Mouse (Mus musculus) inflammation-experienced regulatory T-cells, adult 6 months (primary cell): ENCODE results near the gene Slc29a1. TPM values are rescaled to one million over a fixed set of nuclear protein-coding genes. Genes with fewer than 3 reads are reported as not detected.
A peak's percentile ranks its signal among the peaks of the same experiment; 100 is the strongest.

Source experiments
- ATAC-seq: one replicate; pipeline ENCODE4 v1.8.0; 2017
- polyA plus RNA-seq, 3 experiments: library from polyadenylated mRNA; unstranded; fragments of 100-300 nt; shearing (Covaris generic); gene quantifications; one replicate each; pipeline ENCODE4 v1.2.1; 2017

The Slc29a1 gene
- polyA plus RNA-seq, 3 experiments from 2014 or later, result 72.2 to 131 (median 109) TPM

DNA sequence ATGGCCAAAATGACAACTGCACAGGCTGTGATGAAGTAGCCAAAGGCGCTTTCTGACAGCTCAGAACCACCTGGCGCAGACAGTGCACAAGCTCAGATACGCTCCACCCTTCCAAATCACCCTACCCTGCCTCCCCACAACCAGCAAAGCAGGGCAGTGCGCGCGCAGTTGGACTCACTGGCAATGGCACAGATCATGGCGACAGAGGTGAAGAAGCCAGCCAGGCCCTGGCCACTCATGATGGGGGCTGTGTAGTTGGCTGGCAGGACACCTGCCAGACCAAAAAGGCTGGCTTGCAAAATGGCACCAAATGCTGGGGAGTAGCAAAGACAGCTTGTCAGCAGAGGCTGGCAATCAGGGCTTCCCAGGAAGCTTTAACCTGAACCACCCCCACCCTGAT, 10.2 kb downstream of the Slc29a1 start:
- no peak for ATAC-seq

DNA sequence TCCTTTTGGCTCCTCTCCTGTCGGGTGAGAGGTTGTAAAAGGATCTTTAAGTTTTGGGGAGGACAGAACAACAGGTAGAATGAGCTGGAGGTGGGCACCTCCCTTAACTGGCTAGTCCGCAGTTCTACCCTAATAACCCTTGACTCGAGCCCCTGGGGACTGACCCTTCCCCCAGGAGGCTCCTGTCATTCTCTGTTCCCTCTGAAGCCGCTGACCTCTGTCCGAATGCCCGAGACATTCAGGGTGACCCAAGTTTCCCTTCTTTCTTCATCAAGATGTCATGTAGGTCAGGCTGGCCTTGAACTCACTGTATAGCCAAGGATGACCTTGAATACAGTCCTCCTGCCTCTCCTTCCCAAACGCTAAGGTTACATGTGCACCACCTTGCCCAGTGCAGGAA, 11.0 kb downstream of the Slc29a1 start:
- ATAC-seq, result no peak

DNA sequence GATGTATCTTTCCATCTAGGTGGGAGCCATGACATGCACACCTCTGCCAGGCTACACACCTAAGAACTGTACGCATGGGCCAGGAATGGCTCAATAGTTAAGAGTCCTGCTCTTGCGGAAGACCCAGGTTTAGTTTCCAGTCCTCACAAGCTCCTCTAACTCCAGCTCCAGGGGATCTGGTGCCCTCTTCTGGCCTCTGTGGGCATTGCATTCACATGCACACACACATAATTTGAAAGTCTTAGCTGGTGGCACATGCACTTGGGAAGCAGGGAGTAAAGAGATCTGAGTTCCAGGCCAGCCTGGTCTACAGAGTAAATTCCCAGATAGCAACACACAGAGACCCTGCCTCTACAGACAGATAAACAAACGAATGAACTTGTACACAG, 13.0 kb downstream of the Slc29a1 start:
- ATAC-seq, result no peak

DNA sequence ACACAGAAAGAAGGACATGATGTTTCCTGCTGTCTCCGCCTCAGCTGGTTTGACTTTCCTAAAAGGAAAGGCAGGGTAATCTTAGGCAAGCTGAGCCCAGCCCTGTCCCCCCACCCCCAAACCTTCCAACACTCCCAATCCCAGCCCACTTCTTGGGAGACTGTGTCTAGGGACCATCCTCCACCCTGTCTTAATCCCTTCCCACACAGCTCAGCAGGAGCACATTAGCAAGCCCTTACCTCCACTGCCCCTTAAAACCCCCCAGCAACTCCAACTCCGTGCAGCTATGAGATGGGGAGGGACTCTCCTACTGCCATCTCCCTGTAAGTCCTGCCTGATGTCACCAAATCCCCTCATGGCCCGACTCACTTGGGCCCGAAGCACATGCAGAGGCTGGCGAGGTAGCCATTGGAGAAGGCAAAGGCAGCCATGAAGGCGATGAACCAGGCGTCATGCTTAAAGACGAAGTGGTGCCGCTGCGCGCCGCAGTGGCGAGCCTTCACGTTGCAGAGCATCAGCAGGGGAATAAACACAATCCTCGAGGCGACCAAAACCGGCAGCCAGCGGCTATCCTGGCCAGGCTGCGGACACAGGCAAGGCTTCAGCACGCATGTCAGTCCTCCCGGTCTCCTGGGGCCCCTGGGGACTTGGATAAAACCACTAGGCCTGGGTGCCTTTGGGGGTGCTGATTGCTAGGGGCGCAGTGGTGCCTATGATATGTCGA, 13.5 kb downstream of the Slc29a1 start:
- ATAC-seq, result no peak

GRCm38 (mm10) chr17:45584939-45585678, 14.3 kb downstream of the Slc29a1 start:
- no peak for ATAC-seq

DNA sequence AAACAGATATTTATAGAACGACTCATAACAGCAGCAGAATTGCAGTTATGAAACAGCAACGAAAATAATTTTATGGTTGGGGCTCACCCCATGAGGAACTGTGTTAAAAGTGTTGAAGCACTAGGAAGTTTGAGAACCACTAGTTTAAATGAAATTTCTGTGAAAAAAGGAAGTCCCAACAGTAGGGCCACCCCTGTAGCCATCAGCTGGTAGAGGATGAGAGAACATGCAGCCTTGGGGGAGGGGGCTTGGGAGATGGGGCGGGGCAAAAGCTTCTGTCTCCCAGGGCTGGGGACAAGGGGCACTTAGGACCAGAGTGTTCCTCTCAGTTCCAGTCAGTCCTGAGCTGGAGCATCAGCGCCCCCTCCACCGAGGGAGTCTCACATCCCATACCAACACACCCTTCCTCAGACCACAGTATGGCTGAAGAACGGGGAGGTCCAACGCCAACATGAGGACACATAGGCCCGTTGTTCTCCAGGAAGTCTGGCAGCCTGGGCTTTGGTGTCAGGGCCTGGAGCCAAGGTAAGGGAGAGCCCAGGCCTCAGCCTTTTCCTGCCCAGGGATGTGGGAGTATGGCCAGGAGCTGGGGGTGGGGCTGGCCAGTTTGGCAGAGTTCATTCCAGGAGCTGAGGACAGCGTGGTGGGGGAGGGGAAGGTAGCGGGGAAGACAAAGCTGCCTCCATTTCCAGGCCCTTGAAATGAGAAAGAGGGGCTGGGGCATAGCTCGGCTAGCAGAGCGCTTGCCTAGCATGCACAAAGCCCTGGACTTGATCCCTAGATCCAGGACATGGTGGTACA, 15.1 kb downstream of the Slc29a1 start:
- no peak for ATAC-seq

DNA sequence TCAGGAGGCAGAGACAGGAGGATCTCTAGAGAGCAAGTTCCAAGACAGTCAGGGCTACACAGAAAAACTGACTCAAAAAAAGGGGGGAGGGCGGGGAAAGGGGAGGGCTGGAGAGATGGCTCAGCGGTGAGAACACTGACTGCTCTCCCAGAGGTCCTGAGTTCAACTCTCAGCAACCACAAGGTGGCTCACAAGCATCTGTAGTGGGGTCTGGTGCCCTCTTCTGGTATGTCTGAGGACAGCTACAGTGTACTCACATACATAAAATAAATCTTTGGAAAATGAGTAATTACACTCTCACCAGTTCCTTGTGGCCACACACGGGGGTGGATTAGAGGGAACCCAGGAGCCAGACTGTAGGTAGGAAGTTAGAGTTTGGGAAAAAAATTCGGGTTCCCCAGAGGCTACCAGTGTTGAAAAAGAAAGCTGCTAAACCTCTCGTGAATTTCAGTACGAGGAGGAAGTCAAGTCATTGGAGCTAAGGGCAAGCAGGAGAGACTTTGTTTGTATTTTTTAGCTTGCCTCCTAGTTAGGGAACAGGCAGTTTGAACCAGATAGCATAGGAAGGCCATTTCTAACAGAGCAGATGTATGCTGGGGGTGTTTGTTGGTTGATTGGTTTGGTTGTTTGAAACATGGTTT, 16.6 kb downstream of the Slc29a1 start:
- no peak for ATAC-seq

DNA sequence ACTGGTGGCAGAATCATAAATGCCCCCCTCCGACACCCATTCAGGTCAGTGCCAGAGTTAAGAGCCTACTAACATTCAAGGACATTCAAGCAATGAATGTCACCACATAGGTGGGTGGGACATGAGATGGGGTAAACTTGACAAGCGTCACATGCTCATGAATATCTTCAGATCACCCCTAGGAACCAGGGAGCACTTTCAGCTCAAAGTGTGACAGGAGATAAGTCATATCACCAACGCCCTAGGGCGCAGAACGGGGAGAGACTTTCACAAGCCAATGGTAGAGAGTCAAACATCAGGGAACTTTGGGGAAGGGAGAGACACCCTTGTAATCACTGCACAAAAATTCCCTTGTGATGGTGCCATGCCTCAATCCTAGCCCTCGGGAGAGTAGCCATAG, 17.2 kb downstream of the Slc29a1 start:
- ATAC-seq, result no peak

DNA sequence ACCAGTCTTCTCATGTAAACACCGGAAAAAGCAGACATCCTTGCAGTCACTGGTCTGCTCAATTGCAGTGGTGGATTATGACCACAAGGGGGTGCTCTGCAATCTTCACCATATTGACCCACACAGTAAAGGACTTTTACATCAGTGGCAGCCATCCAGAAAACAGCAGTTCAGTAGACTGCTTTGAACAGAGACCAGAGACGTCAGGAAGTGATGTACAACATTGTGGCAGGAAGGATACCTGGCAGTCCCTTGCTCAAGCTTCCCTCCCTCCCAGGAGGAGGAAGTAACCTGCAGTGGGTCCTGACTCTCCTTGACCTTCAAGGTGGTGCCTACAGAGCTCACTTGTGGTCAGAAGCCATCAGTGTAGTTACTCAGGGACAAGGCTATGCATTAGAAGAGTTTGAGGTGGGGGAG, 17.8 kb downstream of the Slc29a1 start:
- peak; percentile 85 for ATAC-seq

- peak; percentile 10 for ATAC-seq
Measured at GRCm38 (mm10) chr17:45580958-45581477, 18.4 kb downstream of the Slc29a1 start.

DNA sequence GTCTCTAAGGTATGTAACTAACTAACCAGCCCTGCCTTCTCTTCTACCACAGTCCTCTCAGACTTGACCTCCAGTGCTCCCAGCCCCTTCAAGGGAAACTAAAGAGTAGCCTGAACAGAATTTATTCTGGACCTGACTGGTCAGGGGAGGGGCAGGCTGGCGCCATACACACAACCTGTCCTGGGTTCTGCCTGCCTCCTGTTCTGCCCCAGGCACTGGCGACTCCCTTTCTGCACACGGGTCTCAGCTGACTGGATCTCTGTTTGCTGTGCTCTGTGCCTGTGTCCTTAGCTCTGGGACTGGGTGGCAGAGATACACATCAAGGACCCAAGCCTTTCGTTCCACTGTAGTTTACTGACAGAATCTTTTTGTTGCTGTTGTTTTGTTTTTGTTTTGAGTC, 19.9 kb downstream of the Slc29a1 start:
- ATAC-seq, result no peak

GRCm38 (mm10) chr17:45578843-45579242, 20.6 kb downstream of the Slc29a1 start:
- ATAC-seq, result no peak

GRCm38 (mm10) chr17:45578242-45578641, 21.2 kb downstream of the Slc29a1 start:
- no peak for ATAC-seq

GRCm38 (mm10) chr17:45575123-45575897, 24.1 kb downstream of the Slc29a1 start:
- no peak for ATAC-seq

GRCm38 (mm10) chr17:45574129-45574761, 25.2 kb downstream of the Slc29a1 start:
- ATAC-seq, result peak; percentile 41

DNA sequence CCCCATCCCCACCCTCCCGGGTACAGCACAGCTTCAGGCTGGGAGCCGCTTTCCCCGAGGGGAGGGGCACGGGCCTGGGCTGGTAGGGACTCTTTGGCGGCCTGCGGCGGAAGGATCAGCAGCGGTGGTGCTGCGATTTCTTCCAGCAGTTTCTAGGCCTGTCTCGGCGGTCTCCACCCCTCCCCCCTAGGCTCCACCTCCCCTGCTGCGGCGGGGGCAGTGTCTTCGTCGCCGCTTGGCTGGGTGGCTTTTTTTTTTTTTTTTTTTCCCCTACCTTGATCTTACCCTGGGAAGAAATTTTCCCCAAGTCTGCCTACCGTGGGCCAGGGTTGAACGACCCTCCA, 25.7 kb downstream of the Slc29a1 start:
- peak; percentile 39 for ATAC-seq

DNA sequence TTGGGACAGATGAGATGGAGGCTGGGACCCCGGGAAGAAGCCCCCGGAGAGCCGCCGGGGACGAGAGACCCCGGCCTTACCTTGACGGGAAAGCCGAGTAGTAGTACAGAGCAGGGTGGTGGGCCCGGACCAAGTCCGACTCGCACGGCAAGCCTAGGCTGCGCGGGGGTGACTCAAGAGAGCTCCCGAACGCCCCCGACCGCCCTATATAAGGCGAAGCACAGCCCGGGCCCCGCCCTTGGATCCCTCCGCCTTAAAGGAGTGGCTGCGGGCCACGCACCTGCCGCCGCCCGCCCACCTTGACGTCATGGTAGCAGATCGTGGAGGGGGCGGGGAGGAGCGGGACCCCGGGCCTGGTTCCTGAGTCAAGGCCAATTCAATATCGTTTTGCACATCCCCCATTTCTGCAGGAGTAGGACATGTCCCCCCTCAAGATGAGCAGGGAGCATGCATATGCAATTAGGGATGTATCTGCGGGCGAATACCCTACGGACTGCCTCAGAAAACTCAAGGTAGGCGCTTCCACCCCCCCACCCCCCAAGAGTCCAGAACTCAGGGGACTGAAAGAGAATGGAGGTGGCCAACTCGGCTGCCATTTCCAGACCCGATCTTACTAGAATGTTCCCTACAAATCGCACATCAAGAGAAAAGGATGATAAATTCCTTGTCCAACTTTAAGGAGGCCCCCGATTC, 26.2 kb downstream of the Slc29a1 start, which contains the start of gene Hsp90ab1:
TSS of gene Hsp90ab1 (minus strand) at position 185 of the 693 bp plus-strand sequence.
- peak; percentile 63 for ATAC-seq

GRCm38 (mm10) chr17:45572103-45573086, 27.0 kb downstream of the Slc29a1 start:
- ATAC-seq, result peak; percentile 31

DNA sequence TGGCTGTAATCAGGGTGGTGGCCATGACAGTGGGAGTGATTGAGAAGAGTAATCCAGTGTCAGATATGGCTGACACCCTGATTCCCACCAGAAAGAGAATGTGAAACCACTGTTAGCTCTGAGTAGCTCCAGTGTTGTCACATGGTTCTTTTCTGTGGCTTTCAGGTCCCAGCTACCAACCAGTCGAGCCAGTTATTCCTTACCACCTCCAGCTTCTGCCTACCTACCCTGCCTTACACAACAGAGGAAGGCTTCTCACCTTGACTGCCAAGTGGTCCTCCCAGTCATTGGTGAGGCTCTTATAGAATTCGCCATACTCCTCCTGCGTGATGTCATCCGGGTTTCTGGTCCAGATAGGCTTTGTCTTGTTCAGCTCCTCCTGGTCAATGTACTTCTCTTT, 29.4 kb downstream of the Slc29a1 start:
- ATAC-seq, result no peak
